Mouse (Mus musculus) brain, adult 2 months (tissue): ENCODE results near the gene Gorasp1.

ENCODE experiments used
- DNase-seq: peaks from one replicate; pipeline ENCODE4 v3.0.0; 2011; ENCODE audit warnings: low read depth, low spot score

The Gorasp1 gene

GRCm38 (mm10) chr9:119937005-119937773 is at the start of gene Gorasp1, which contains the start of gene Ttc21a:
Gene Gorasp1 (minus strand): TSS chr9:119937565.
Gene Ttc21a (plus strand): TSS chr9:119937606.
- peak; percentile 94 for DNase-seq

GRCm38 (mm10) chr9:119985881-119986574 is 48.7 kb upstream of the Gorasp1 start:
- no peak for DNase-seq

DNA sequence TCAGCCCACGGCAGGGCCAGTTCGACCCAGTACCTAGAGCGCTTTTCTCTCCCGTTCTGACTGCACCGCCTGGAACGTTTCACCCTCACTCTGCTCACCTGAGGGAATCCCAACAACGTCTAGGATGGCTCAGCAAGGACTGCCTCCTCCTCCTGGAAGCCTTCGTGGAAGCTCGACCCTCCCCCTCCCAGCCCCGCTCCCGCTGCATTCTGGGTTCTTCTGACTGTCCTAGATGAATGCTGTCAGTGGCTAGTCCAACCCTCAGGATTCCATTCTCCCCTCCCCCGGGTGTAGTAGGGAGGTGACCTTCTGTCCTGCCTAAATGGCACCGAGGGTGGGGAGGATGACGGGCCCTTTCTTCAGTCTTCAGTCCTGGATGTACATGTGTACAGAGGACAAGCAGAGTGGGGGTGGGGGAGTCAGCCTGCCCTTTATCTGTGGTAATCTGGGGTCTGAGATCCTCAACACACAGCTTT is 47.2 kb upstream of the Gorasp1 start, which contains the start of gene Csrnp1:
Csrnp1 (minus strand) TSS at position 123 of the 476 bp plus-strand sequence.
- no peak for DNase-seq

GRCm38 (mm10) chr9:119983585-119984535 is 46.5 kb upstream of the Gorasp1 start:
- peak; percentile 93 for DNase-seq

- peak; percentile 75 for DNase-seq
These were observed 45.7 kb upstream of the Gorasp1 start for GRCm38 (mm10) chr9:119982956-119983551.

GRCm38 (mm10) chr9:119982241-119982811 is 45.0 kb upstream of the Gorasp1 start:
- peak; percentile 86 for DNase-seq

DNA sequence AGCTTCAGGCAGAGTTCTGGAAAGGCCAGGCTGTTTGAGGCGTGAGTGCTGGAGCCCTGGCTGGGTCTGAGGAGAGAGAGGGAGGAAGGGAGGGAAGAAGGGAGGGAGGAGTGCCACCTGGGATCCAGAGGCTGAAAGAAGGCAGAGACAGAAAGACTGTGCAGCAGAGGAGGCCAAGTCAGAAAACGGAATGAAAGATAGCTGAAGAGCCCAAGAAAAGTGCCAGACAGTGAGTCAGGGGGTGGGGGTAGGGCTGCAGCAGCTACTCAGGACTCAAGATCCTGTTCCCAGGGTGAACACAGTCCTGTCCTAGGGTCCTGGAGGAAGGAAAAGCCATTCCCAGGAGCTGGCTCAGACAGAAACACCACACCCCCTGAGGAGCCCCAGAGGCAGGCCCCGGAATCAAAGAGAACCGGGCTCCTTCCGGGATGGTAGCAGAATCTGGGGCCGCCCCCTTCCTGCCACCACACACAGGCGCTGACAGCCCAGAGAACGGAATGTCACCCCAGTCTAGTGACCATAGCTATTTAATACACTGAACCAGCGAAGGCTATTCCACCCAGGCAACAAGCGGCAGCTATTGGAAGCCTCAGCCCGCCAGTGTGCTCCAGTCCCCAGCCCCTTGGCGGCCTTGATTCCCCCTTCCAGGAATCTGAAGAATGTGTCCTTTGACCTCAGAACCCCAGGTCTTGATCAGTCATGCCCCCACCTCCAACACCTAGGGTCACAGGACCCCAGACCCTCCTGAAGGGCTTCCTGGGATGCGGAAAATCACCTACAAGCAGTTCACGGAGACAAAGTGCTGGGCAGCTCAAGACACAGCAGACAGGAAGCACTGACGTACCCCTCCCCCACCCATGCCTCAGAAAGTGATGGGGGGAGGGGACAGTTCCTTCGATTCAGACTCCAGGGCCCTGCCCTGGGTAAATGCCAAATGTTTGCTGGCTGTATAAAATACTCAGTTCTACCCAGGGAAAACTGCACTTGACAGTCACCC is 44.1 kb upstream of the Gorasp1 start:
- peak; percentile 77 for DNase-seq

GRCm38 (mm10) chr9:119980770-119981182 is 43.4 kb upstream of the Gorasp1 start:
- no peak for DNase-seq

DNA sequence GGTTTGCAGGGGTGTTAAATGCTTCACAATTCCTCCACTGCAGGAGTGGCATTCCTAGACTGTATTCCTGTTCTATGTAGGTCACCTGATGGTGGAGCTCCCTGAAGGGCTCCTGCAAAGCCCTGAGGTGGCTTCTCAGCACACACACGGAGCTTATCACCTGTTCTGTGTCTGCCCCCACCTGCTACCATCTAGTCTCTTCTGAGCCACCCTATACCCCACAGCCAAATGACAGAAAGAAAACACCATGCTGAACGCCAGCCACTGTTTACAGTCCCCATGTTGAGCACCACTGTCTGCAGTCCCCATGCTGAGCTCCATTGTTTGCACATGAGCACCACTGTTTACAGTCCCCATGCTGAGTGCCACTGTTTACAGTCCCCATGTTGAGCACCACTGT is 42.4 kb upstream of the Gorasp1 start:
- DNase-seq, result peak; percentile 64

DNA sequence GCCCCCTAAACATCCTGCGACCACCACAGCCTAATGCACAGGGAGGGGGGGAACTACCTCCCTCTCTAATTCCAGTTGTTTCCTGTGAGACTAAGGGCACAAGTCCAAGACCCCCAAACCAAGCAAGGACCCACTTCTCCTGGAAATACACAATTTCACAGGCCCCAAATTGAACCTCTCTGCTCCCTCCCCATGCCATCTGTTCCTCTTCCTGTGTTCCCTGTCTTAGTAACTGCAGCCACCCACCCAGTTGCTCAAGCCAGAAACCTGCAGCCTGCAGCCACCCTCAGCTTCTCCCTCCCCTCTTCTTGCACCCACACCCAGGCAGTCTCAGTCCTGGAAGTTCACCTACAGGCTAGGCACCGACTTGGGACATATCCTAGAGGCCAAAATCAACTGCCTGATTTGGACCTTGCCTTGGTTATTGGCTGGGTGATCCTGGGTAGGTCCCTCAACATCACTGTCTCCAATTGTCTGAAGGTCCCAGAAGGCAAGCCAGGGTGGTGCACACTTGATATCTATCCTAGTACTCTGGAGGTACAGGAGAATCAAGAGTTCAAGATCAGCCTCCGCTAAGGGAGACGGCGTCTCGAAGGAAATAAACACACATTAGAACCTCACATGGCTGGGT is 41.6 kb upstream of the Gorasp1 start:
- peak; percentile 92 for DNase-seq

GRCm38 (mm10) chr9:119978151-119978810 is 40.9 kb upstream of the Gorasp1 start:
- no peak for DNase-seq

- DNase-seq, result peak; percentile 68
These were observed 40.2 kb upstream of the Gorasp1 start for GRCm38 (mm10) chr9:119977557-119978060.

DNA sequence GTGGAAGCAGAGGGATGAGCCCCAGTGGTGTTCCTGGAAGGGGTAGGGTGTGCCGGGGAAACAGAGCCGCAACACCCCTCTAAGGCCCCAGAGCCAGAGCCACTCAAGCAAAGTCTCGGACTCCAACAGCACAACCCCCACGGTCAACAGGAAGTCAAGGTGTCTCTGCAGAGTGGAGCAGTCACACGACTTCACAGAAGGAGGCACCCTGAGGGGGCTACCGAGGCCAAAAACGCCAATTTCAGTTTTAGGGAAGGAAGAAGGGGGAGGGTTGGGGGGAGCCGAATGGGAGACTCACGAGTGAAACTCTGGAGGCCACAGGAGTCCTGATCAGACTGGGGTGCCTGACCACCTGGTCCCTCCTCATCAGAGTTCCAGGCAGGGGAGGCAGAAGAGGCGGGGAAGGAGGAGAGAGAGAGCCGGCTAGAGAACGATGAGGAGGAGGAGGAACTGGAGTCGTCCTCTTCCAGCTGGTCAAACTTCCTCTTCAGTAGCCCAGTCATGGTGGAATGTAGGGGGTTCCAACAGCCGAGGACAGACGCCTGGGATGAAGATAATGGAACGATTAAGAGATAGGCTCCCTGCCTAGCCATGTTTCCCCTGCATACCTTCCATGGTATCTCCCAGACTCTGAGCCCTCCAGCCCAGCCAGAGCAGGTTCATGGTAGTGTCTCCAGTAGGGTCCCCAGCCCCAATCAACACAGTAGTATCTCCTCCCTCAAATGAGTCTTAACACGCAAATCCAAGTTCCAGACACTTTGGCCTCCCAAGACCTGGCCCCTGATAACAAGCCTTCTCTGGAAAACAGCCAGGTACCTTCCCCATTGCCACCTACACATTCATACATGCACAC is 39.6 kb upstream of the Gorasp1 start:
- no peak for DNase-seq

DNA sequence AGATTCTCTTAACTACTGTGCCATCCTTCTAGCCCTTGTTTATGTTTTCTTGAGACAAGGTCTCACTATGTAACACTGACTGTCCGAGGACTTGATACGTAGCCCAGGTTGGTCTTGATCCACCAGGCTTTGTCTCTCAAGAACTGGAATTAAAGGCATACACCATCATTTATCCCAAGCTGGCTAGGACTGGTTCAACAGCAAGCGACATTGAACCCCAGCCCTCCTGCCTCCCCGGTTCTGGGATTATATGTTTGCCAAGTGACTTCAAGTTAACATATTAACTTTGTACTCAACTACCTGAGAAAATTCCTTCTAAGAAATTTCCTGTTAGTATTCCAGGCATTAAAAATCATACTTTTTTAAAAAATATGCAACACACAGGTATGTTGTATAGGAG is 37.9 kb upstream of the Gorasp1 start:
- no peak for DNase-seq

- no peak for DNase-seq
These were observed 37.2 kb upstream of the Gorasp1 start for GRCm38 (mm10) chr9:119974609-119975008.

GRCm38 (mm10) chr9:119973869-119974520 is 36.6 kb upstream of the Gorasp1 start:
- DNase-seq, result peak; percentile 21

DNA sequence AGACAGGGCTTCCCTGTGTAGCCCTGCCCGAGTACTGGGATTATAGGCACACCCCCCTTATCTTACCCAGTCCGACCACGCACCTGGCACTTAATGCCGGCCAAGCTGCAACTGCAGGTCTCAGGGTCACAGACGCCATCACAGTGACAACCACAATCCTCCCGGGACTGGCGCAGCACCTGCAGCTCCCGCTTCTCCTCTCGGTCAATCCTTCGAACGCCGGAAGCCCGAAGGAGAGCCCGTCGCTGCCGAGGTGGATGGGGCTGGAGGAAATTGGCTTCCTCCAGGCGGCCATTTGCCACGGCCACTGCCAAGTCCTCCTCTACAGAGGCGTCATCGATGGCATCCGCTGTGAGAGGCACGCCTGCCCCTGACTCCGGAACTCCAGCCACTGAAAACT is 35.9 kb upstream of the Gorasp1 start:
- no peak for DNase-seq
